In genomic region chr2:30325296-30325695, GRCm38 (mm10) we compare ENCODE assay signal across 14 mouse cellular contexts.
DNase-seq lines count a peak whose midpoint lies in the region.
"Had no signal": no experiment of that assay in that cellular context is flagged by ENCODE, and none has a peak within 500 bp of the region (broad histone marks: within the 10 kb centered on the region; RNA-seq: fewer than 3 reads in every experiment).

No protein-coding gene starts in this region.

- DNase-seq in cerebellum, adult 9-10 months, result peak; percentile 12
- DNase-seq in cerebellum, adult 18-20 months, result no peak
- peak; percentile 29 for DNase-seq in 3T3-L1 (ENCODE audit: low read depth, low spot score)
- DNase-seq in NIH3T3 (ENCODE audit: low read depth), result peak; percentile 74
- peak; percentile 22 for DNase-seq in fibroblast of lung, adult 2 months (ENCODE audit: low read depth)
- no peak for DNase-seq in embryo, embryonic 9.5 days (ENCODE audit: extremely low spot score)
- no peak for DNase-seq in kidney, postnatal 4 days
- DNase-seq: adrenal gland, postnatal 10 days; B cell, adult 2 months; cerebellum, adult 11-12 months; cerebellum, adult 8-10 months; cerebellum, postnatal 10 days; cerebellum, postnatal 25 days; forebrain, postnatal 0 days had no signal

Comparison
In these comparisons a context has a peak if more than half of its experiments do, and no peak if none do; other contexts are left out.
1. DNase-seq: peak in cerebellum, adult 9-10 months (single experiment), 3T3-L1 (single experiment), NIH3T3 (single experiment) and fibroblast of lung, adult 2 months (single experiment); none in cerebellum, adult 18-20 months (0 of 2), embryo, embryonic 9.5 days (single experiment) and kidney, postnatal 4 days (0 of 2).